Mouse (Mus musculus): ENCODE measurements around the gene Zfp316.
A peak's percentile ranks its signal among the peaks of the same experiment; 100 is the strongest.

DNA sequence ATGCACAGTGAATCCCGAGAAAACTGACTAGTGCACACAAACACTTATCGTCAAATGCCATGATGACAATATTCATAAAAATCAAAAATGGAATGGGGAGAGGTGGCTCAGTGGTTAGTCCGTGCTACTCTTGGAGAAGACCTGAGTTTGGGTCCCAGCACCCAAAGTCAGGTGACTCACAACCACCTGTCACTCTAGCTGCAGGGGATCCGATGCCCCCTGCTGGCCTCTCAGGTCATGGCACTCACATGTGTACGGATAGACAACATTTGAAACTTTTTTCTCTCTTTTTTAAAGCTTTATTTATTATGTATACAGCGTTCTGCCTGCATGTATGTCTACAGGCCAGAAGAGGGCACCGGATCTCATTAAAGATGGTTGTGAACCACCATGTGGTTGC lies 28.6 kb upstream of the Zfp316 start:
- TF ChIP-seq POLR2A (IDR thresholded peaks at IDR 0.05; ENCODE audit: borderline replicate concordance, control insufficient read depth, low read depth, low read length) (no peak), CTCF (IDR thresholded peaks at IDR 0.05; ENCODE audit: control insufficient read depth, insufficient read depth, low read length) (peak; percentile 35; the same call in 1 of the 2 replicates)

All from bone marrow, adult 2 months (tissue).